Mouse (Mus musculus) forebrain, postnatal 0 days (tissue): Measurements from ENCODE around the gene Stx11. TPM values are rescaled to one million over a fixed set of nuclear protein-coding genes. Genes with fewer than 3 reads are reported as not detected.

Source experiments
- ATAC-seq: fragments of 200-750 bp; cut with Nextera tagmentation; 2 replicates; pipeline ENCODE4 v1.8.0; 2017; ENCODE audit warnings: mild to moderate bottlenecking, moderate library complexity
- DNase-seq: peaks from one replicate; pipeline ENCODE4 v3.0.0-alpha.2; 2015
- H3K27ac ChIP-seq: fragments of 300-500 bp; sonication (generic); 2 replicates; pipeline ENCODE4 v1.5.1; 2014; ENCODE audit warnings: low read depth, mild to moderate bottlenecking, antibody characterized with exemption, low read length, moderate library complexity, mixed read lengths
- H3K27me3 ChIP-seq: fragments of 300-500 bp; sonication (generic); 2 replicates; pipeline ENCODE4 v1.6.1; 2014; ENCODE audit warnings: mild to moderate bottlenecking, low read length, mixed read lengths; ENCODE audit not compliant: insufficient read depth
- H3K36me3 ChIP-seq: fragments of 300-500 bp; sonication (generic); 2 replicates; pipeline ENCODE4 v1.6.1; 2014; ENCODE audit warnings: mild to moderate bottlenecking, moderate library complexity; ENCODE audit not compliant: insufficient read depth
- H3K4me1 ChIP-seq: fragments of 300-500 bp; sonication (generic); 2 replicates; pipeline ENCODE4 v1.6.1; 2014; ENCODE audit warnings: antibody characterized with exemption; ENCODE audit not compliant: insufficient read depth
- H3K4me2 ChIP-seq: fragments of 300-500 bp; sonication (generic); 2 replicates; pipeline ENCODE4 v1.6.1; 2014; ENCODE audit warnings: low read depth, mild to moderate bottlenecking, moderate library complexity
- H3K4me3 ChIP-seq: fragments of 300-500 bp; sonication (generic); 2 replicates; pipeline ENCODE4 v1.5.1; 2014; ENCODE audit warnings: low read depth, low read length, mixed read lengths
- H3K9ac ChIP-seq: fragments of 300-500 bp; sonication (generic); 2 replicates; pipeline ENCODE4 v1.6.1; 2014; ENCODE audit warnings: mild to moderate bottlenecking
- H3K9me3 ChIP-seq: fragments of 300-500 bp; sonication (generic); 2 replicates; pipeline ENCODE4 v1.6.1; 2016; ENCODE audit warnings: low read length
- CTCF ChIP-seq: sonication (generic); IDR thresholded peaks from 2 replicates; pipeline ENCODE4 v1.5.1; 2016; ENCODE audit warnings: antibody characterized with exemption, control low read depth, low read depth
- WGBS: fragments of 180-500 bp; shearing (Covaris S2); extraction: QIAGEN DNeasy Blood & Tissue Kit; methylation state at CpG from one replicate; pipeline ENCODE4 v1.1.7; 2014; 5-methylcytosine and 5-hydroxymethylcytosine counted together
- polyA plus RNA-seq: library from polyadenylated mRNA; unstranded; fragments of >200 nt; fragmentation: Nextera tagmentation; extraction: Ambion mirVana; gene quantifications from 2 replicates; pipeline ENCODE4 v1.2.1, GENCODE M21; 2015
- total RNA-seq: library from RNA; depleted of rRNA; stranded (reverse); fragments of >200 nt; gene quantifications from 2 replicates; pipeline ENCODE4 v1.2.3, GENCODE M21; 2014

Stx11 gene
- total and polyA plus RNA-seq, 2 experiments from 2014 or later, result 1.6 to 1.9 TPM

GRCm38 (mm10) chr10:12914203-12914602 lies 49.9 kb downstream of the Stx11 start:
- no peaks in the 10 kb centered on the region for H3K36me3 ChIP-seq
- ATAC-seq, result no peak
- H3K27me3 ChIP-seq, result no peaks in the 10 kb centered on the region
- no peak for TF ChIP-seq CTCF
- no peak overlapping the region for H3K27ac ChIP-seq
- no peak overlapping the region for H3K9ac ChIP-seq
- no peak for DNase-seq
- WGBS, result 100% methylated on average over 1 of the region's 1 CpGs
- H3K4me2 ChIP-seq, result no peak overlapping the region
- no peaks in the 10 kb centered on the region for H3K4me1 ChIP-seq
- H3K9me3 ChIP-seq, result no peaks in the 10 kb centered on the region
- H3K4me3 ChIP-seq, result no peak overlapping the region

GRCm38 (mm10) chr10:12911981-12912530 lies 52.0 kb downstream of the Stx11 start:
- DNase-seq, result peak; percentile 24
- peak; percentile 76 for ATAC-seq
- TF ChIP-seq CTCF, result no peak
- Histone ChIP-seq H3K4me3 (no peak overlapping the region), H3K27me3 (no peaks in the 10 kb centered on the region), H3K4me2 (peak overlapping the region; percentile 15; the same call in 1 of the 2 replicates), H3K4me1 (no peaks in the 10 kb centered on the region), H3K9ac (no peak overlapping the region), H3K9me3 (no peaks in the 10 kb centered on the region), H3K27ac (0 out of 2 replicates have a peak overlapping the region, but pooled peaks have one; percentile 15), H3K36me3 (no peaks in the 10 kb centered on the region)
- 55% methylated on average over 11 of the region's 11 CpGs for WGBS

GRCm38 (mm10) chr10:12911451-12911850 lies 52.6 kb downstream of the Stx11 start:
- Histone ChIP-seq H3K4me3 (no peak overlapping the region), H3K9ac (no peak overlapping the region), H3K36me3 (no peaks in the 10 kb centered on the region), H3K27ac (0 out of 2 replicates have a peak overlapping the region, but pooled peaks have one; percentile 15), H3K27me3 (no peaks in the 10 kb centered on the region), H3K9me3 (no peaks in the 10 kb centered on the region), H3K4me1 (no peaks in the 10 kb centered on the region), H3K4me2 (peak overlapping the region; percentile 15; the same call in 1 of the 2 replicates)
- TF ChIP-seq CTCF, result no peak
- DNase-seq (no peak), ATAC-seq (no peak)
- WGBS, result 76% methylated on average over 13 of the region's 13 CpGs

- 87% methylated on average over 2 of the region's 2 CpGs for WGBS
Observed at GRCm38 (mm10) chr10:12909891-12910290, 54.2 kb downstream of the Stx11 start.

GRCm38 (mm10) chr10:12909179-12909578 lies 54.9 kb downstream of the Stx11 start:
- DNase-seq, result no peak
- Histone ChIP-seq H3K9me3 (no peaks in the 10 kb centered on the region), H3K27ac (no peak overlapping the region), H3K36me3 (no peaks in the 10 kb centered on the region), H3K4me1 (no peaks in the 10 kb centered on the region), H3K4me3 (no peak overlapping the region), H3K9ac (no peak overlapping the region), H3K4me2 (no peak overlapping the region), H3K27me3 (no peaks in the 10 kb centered on the region)
- no peak for TF ChIP-seq CTCF
- ATAC-seq, result no peak
- 8% methylated on average over 1 of the region's 1 CpGs for WGBS

More at GRCm38 (mm10) chr10:12909891-12910290, 54.2 kb downstream of the Stx11 start:
- no peaks in the 10 kb centered on the region for H3K4me1 ChIP-seq
- no peaks in the 10 kb centered on the region for H3K27me3 ChIP-seq
- no peaks in the 10 kb centered on the region for H3K9me3 ChIP-seq
- no peak overlapping the region for H3K9ac ChIP-seq
- H3K27ac ChIP-seq, result no peak overlapping the region
- H3K36me3 ChIP-seq, result no peaks in the 10 kb centered on the region
- no peak for ATAC-seq
- no peak overlapping the region for H3K4me3 ChIP-seq
- no peak overlapping the region for H3K4me2 ChIP-seq
- no peak for TF ChIP-seq CTCF
- DNase-seq, result no peak

GRCm38 (mm10) chr10:12904140-12904528 lies 60.0 kb downstream of the Stx11 start:
- ATAC-seq (no peak), DNase-seq (no peak)
- WGBS, result 85% methylated on average over 5 of the region's 5 CpGs
- Histone ChIP-seq H3K27ac (no peak overlapping the region), H3K27me3 (no peaks in the 10 kb centered on the region), H3K4me3 (no peak overlapping the region), H3K4me2 (no peak overlapping the region), H3K9me3 (no peaks in the 10 kb centered on the region), H3K36me3 (no peaks in the 10 kb centered on the region), H3K4me1 (no peaks in the 10 kb centered on the region), H3K9ac (no peak overlapping the region)
- no peak for TF ChIP-seq CTCF

- Histone ChIP-seq H3K9me3 (no peaks in the 10 kb centered on the region), H3K4me3 (no peak overlapping the region), H3K4me2 (no peak overlapping the region), H3K9ac (no peak overlapping the region), H3K4me1 (no peaks in the 10 kb centered on the region), H3K36me3 (no peaks in the 10 kb centered on the region), H3K27me3 (no peaks in the 10 kb centered on the region), H3K27ac (no peak overlapping the region)
- no peak for DNase-seq
- ATAC-seq, result no peak
- no peak for TF ChIP-seq CTCF
- WGBS, result 92% methylated on average over 5 of the region's 5 CpGs
Observed at GRCm38 (mm10) chr10:12903440-12904139, 60.5 kb downstream of the Stx11 start.
